Mouse (Mus musculus): ENCODE results near the gene Scoc. TPM values are rescaled to one million over a fixed set of nuclear protein-coding genes. Genes with fewer than 3 reads are reported as not detected.

Gene Scoc
- polyA plus RNA-seq, 1 experiment from 2014 or later, result 53.8 TPM

GRCm38 (mm10) chr8:83397726-83398125 lies 60.5 kb downstream of the Scoc start:
- Histone ChIP-seq H3K4me3 (replicated peaks) (no peak overlapping the region), H3K27ac (replicated peaks) (no peak overlapping the region), H3K9me3 (replicated peaks) (no peaks in the 10 kb centered on the region), H3K4me2 (no peak overlapping the region), H3K36me3 (replicated peaks) (no peaks in the 10 kb centered on the region), H3K4me1 (replicated peaks) (no peaks in the 10 kb centered on the region), H3K9ac (no peak overlapping the region), H3K27me3 (no peaks in the 10 kb centered on the region)
- ATAC-seq (ENCODE audit: insufficient read depth), result no peak
- WGBS (ENCODE audit: insufficient replicate concordance), result 59% methylated on average over 4 of the region's 4 CpGs

DNA sequence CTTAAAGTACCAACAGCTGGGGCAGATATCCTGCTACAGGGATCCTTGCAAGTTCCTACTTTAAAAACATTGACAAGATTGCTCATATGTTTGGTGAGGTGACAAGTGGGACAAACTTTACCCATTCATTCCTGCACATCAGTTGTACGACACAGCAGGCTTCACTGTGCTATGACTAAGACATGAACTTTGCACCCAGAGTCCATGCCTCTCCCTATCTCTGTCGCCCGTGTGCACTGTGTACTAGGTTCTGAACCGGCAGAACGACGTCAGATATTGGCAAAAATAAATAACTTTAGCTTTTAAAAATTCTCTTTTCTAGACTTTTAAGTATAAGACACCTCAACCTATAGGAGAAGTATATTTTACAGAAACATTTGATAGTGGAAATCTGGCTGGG lies 61.5 kb downstream of the Scoc start:
- no peak for ATAC-seq (ENCODE audit: insufficient read depth)

GRCm38 (mm10) chr8:83394325-83394724 lies 63.9 kb downstream of the Scoc start:
- Histone ChIP-seq H3K9ac (no peak overlapping the region), H3K4me2 (no peak overlapping the region), H3K4me1 (replicated peaks) (peaks cover 12% of the 10 kb centered on the region), H3K9me3 (replicated peaks) (no peaks in the 10 kb centered on the region), H3K36me3 (replicated peaks) (no peaks in the 10 kb centered on the region), H3K4me3 (replicated peaks) (no peak overlapping the region), H3K27ac (replicated peaks) (no peak overlapping the region), H3K27me3 (peaks cover 32% of the 10 kb centered on the region)
- ATAC-seq (ENCODE audit: insufficient read depth), result no peak
- 72% methylated on average over 5 of the region's 5 CpGs for WGBS (ENCODE audit: insufficient replicate concordance)

More for the DNA sequence above, 61.5 kb downstream of the Scoc start:
- H3K27ac ChIP-seq (replicated peaks), result no peak overlapping the region
- H3K9ac ChIP-seq, result no peak overlapping the region
- no peak overlapping the region for H3K4me2 ChIP-seq
- no peak overlapping the region for H3K4me3 ChIP-seq (replicated peaks)
- H3K4me1 ChIP-seq (replicated peaks), result no peaks in the 10 kb centered on the region
- H3K36me3 ChIP-seq (replicated peaks), result no peaks in the 10 kb centered on the region
- WGBS (ENCODE audit: insufficient replicate concordance), result 68% methylated on average over 6 of the region's 6 CpGs
- H3K27me3 ChIP-seq, result peaks cover 10% of the 10 kb centered on the region
- no peaks in the 10 kb centered on the region for H3K9me3 ChIP-seq (replicated peaks)

- 50% methylated on average over 1 of the region's 1 CpGs for WGBS (ENCODE audit: insufficient replicate concordance)
- no peaks in the 10 kb centered on the region for H3K9me3 ChIP-seq (replicated peaks)
- peaks cover 13% of the 10 kb centered on the region for H3K4me1 ChIP-seq (replicated peaks)
- ATAC-seq (ENCODE audit: insufficient read depth), result no peak
- H3K9ac ChIP-seq, result no peak overlapping the region
- H3K27me3 ChIP-seq, result peaks cover 50% of the 10 kb centered on the region
- no peaks in the 10 kb centered on the region for H3K36me3 ChIP-seq (replicated peaks)
- H3K4me3 ChIP-seq (replicated peaks), result no peak overlapping the region
- H3K27ac ChIP-seq (replicated peaks), result no peak overlapping the region
- no peak overlapping the region for H3K4me2 ChIP-seq
Observed at GRCm38 (mm10) chr8:83392521-83392920, 65.7 kb downstream of the Scoc start.

DNA sequence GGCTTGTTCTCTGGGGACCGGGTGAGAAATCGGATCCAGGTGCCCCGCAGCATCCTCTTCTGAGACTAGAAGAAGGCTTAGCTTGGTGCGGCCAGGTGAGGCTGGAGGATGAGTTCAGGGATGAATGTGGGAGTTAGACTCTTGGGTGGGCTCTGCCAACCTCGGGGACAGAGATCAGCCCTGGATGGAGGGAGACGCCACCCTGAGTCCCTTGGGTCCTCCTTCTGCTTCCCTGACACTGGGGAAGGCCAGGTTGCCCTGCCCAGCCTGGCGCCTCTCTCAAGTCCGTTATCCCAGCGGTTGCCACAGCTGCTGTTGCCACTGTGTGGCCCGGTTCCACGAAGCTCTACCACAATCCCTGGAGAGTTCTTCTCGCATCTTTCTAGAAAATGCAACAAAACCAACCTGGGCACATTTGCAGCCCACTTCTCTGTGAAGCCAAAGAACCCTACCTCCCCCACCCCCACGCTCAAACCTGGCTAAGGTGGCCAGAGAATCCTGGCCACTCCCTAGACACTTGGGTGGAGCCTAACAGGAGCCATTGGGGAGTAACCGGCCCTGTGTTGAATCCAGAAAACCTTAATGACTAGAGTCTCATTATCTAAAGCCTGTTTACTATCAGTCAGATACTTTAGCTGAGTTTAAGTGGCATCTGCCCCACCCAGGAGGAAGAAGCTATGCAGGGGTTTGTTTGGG lies 68.0 kb downstream of the Scoc start:
- Histone ChIP-seq H3K4me1 (replicated peaks) (peaks cover 13% of the 10 kb centered on the region), H3K9me3 (replicated peaks) (no peaks in the 10 kb centered on the region), H3K4me3 (replicated peaks) (peak overlapping the region; percentile 50), H3K27ac (replicated peaks) (no peak overlapping the region), H3K9ac (no peak overlapping the region), H3K27me3 (peaks cover 64% of the 10 kb centered on the region), H3K36me3 (replicated peaks) (no peaks in the 10 kb centered on the region), H3K4me2 (peak overlapping the region; percentile 73)
- no peak for ATAC-seq (ENCODE audit: insufficient read depth)
- 11% methylated on average over 14 of the region's 14 CpGs for WGBS (ENCODE audit: insufficient replicate concordance)

DNA sequence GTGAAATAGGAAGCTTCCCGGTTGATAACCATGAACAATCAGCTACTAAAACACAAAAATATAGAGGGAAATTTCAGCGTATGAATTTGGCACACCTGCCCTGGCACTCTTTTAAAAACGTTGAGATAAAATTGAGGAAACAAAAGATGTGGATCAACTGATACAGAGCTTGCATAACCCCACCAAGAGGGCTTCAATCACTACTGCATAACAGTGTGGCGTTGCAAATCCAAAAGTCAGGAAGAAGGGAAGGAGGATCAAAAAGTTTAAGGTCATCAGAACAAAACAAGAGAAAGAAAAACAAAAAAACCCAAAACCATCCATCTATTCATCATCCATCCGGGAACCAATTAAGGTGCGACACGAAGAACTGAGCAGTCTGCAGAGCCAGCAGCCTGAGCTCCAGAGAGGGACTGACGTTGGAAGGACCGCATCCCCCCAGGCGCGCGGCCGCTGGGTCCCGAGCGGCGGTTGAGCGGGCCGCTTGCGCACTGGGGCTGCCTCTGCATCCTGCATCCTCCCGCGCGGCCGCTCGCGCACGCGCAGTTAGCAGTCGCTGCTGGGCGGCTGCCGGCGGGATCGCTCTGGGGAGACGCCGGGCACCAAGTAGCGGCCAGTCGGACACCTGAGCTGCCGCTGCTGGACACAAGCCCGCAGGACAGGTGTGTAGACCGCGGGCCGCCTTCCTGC lies 68.7 kb downstream of the Scoc start, which contains the start of gene Clgn:
TSS of gene Clgn (plus strand) at position 552 of the 690 bp plus-strand sequence.
- H3K9ac ChIP-seq, result no peak within 1 kb of the TSS
- 0 out of 2 replicates have a peak, but pooled peaks have one; percentile 25 for ATAC-seq (ENCODE audit: insufficient read depth)
- WGBS (ENCODE audit: insufficient replicate concordance), result 3% methylated on average over 41 of the region's 41 CpGs

GRCm38 (mm10) chr8:83382850-83383249 lies 75.3 kb downstream of the Scoc start:
- H3K4me1 ChIP-seq (replicated peaks), result 0 out of 2 replicates have a peak, but pooled peaks cover 3% of the 10 kb centered on the region
- H3K27me3 ChIP-seq, result peaks cover 29% of the 10 kb centered on the region
- no peak overlapping the region for H3K9ac ChIP-seq
- no peak overlapping the region for H3K4me2 ChIP-seq
- H3K4me3 ChIP-seq (replicated peaks), result no peak overlapping the region
- H3K9me3 ChIP-seq (replicated peaks), result no peaks in the 10 kb centered on the region
- H3K27ac ChIP-seq (replicated peaks), result no peak overlapping the region
- no peak for ATAC-seq (ENCODE audit: insufficient read depth)
- H3K36me3 ChIP-seq (replicated peaks), result no peaks in the 10 kb centered on the region
- 16% methylated on average over 2 of the region's 2 CpGs for WGBS (ENCODE audit: insufficient replicate concordance)

More for the DNA sequence above, 68.7 kb downstream of the Scoc start, which contains the start of gene Clgn:
- no peaks in the 10 kb centered on the region for H3K9me3 ChIP-seq (replicated peaks)
- H3K27me3 ChIP-seq, result peaks cover 69% of the 10 kb centered on the region
- no peak within 1 kb of the TSS for H3K27ac ChIP-seq (replicated peaks)
- peak within 1 kb of the TSS; percentile 73 for H3K4me2 ChIP-seq
- peak within 1 kb of the TSS; percentile 50 for H3K4me3 ChIP-seq (replicated peaks)
- no peaks in the 10 kb centered on the region for H3K36me3 ChIP-seq (replicated peaks)
- H3K4me1 ChIP-seq (replicated peaks), result peaks cover 13% of the 10 kb centered on the region

- Histone ChIP-seq H3K4me2 (no peak overlapping the region), H3K27me3 (peaks cover 12% of the 10 kb centered on the region; the same call in 1 of the 2 replicates), H3K9ac (no peak overlapping the region), H3K9me3 (replicated peaks) (no peaks in the 10 kb centered on the region), H3K4me1 (replicated peaks) (0 out of 2 replicates have a peak, but pooled peaks cover 3% of the 10 kb centered on the region), H3K36me3 (replicated peaks) (no peaks in the 10 kb centered on the region), H3K4me3 (replicated peaks) (no peak overlapping the region), H3K27ac (replicated peaks) (no peak overlapping the region)
- ATAC-seq (ENCODE audit: insufficient read depth), result no peak
- WGBS (ENCODE audit: insufficient replicate concordance), result 67% methylated on average over 2 of the region's 2 CpGs
Observed at GRCm38 (mm10) chr8:83381016-83381415, 77.2 kb downstream of the Scoc start.

DNA sequence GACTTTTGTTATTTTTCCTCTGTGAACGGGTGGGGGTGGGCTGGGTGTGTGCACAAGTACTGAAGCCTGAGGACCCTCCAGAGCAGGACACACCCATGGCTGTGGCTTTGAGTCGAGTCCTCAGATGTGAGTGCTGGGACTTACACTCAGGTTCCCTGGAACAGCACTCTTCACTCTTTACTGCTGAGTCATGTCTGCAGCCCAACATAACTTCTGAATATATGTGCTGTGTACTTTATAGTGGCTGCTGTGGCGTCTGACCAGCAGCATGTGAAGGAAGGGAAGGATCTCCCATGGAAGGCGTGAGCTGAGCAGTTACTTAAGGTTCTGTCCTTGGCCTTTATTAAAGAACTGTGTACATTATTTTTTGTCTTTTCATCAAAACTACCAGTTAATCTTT lies 78.0 kb downstream of the Scoc start:
- Histone ChIP-seq H3K9me3 (replicated peaks) (no peaks in the 10 kb centered on the region), H3K9ac (no peak overlapping the region), H3K27me3 (peaks cover 11% of the 10 kb centered on the region; the same call in 1 of the 2 replicates), H3K27ac (replicated peaks) (no peak overlapping the region), H3K4me2 (no peak overlapping the region), H3K4me1 (replicated peaks) (0 out of 2 replicates have a peak, but pooled peaks cover 3% of the 10 kb centered on the region), H3K36me3 (replicated peaks) (no peaks in the 10 kb centered on the region), H3K4me3 (replicated peaks) (no peak overlapping the region)
- no peak for ATAC-seq (ENCODE audit: insufficient read depth)
- WGBS (ENCODE audit: insufficient replicate concordance), result 34% methylated on average over 4 of the region's 4 CpGs
